In genomic region chr17:43434485-43434884, GRCm38 (mm10) we compare ENCODE assay signal across 22 mouse cellular contexts.
DNase-seq lines count a peak whose midpoint lies in the region; ATAC-seq and TF ChIP-seq lines count a peak whose summit lies in the region.
"Had no signal": no experiment of that assay in that cellular context is flagged by ENCODE, and none has a peak within 500 bp of the region (broad histone marks: within the 10 kb centered on the region; RNA-seq: fewer than 3 reads in every experiment).

No protein-coding gene starts in this region.

- 70% methylated on average over 8 of the region's 8 CpGs for WGBS in embryonic facial prominence, embryonic 14.5 days
- WGBS in embryonic facial prominence, embryonic 10.5 days: 88% methylated on average over 8 of the region's 8 CpGs
- 75% methylated on average over 8 of the region's 8 CpGs for WGBS in lung, embryonic 14.5 days
- WGBS in forebrain, postnatal 0 days: 39% methylated on average over 8 of the region's 8 CpGs

- ATAC-seq in embryonic facial prominence, embryonic 14.5 days (ENCODE audit: low read depth): no peak
- ATAC-seq in lung, embryonic 14.5 days (ENCODE audit: insufficient read depth): no peak
- peak; percentile 58 for ATAC-seq in forebrain, postnatal 0 days
- ATAC-seq: intestine, embryonic 15.5 days; midbrain, embryonic 16.5 days had no signal

- no peak overlapping the region for H3K27ac ChIP-seq in embryonic facial prominence, embryonic 14.5 days (replicated peaks; ENCODE audit: low read depth, low read length)
- H3K27ac ChIP-seq in embryonic facial prominence, embryonic 10.5 days (replicated peaks): no peak overlapping the region
- H3K27ac ChIP-seq in lung, embryonic 14.5 days (ENCODE audit: low read depth): no peak overlapping the region
- H3K27ac ChIP-seq in forebrain, postnatal 0 days (ENCODE audit: low read depth, low read length): no peak overlapping the region
- H3K27ac ChIP-seq: embryonic facial prominence, embryonic 13.5 days; hindbrain, embryonic 15.5 days; intestine, embryonic 15.5 days; left cerebral cortex, adult 2 months; neural tube, embryonic 15.5 days had no signal

- no peak overlapping the region for H3K9ac ChIP-seq in embryonic facial prominence, embryonic 14.5 days (ENCODE audit: low read depth, low read length)
- H3K9ac ChIP-seq in lung, embryonic 14.5 days: no peak overlapping the region
- no peak overlapping the region for H3K9ac ChIP-seq in forebrain, postnatal 0 days
- H3K9ac ChIP-seq: embryonic facial prominence, embryonic 13.5 days; hindbrain, embryonic 15.5 days; intestine, embryonic 15.5 days; neural tube, embryonic 15.5 days had no signal

- DNase-seq in embryonic facial prominence, embryonic 14.5 days (ENCODE audit: low spot score): peak; percentile 15
- no peak for DNase-seq in embryonic facial prominence, embryonic 10.5 days (ENCODE audit: low spot score)
- DNase-seq in heart, adult 9 months (ENCODE audit: low spot score in 2 of 2): peak; percentile 40 to 65
- DNase-seq in heart, postnatal 25 days (ENCODE audit: low spot score): no peak
- DNase-seq in lung, embryonic 14.5 days: peak; percentile 53
- no peak for DNase-seq in lung, postnatal 14 days
- peak; percentile 29 for DNase-seq in forebrain, postnatal 0 days
- DNase-seq in spleen, postnatal 4 days (ENCODE audit: low spot score in 2 of 2): no peak
- DNase-seq: adrenal gland, adult 8-10 months; cerebellum, adult 11 months; cerebellum, postnatal 10 days; left cerebral cortex, postnatal 4 days; lung, postnatal 36 days; right cerebral cortex, postnatal 25 days; thymus, adult 2 months had no signal

- no peaks in the 10 kb centered on the region for H3K4me1 ChIP-seq in embryonic facial prominence, embryonic 14.5 days (ENCODE audit: control insufficient read depth, insufficient read depth, low read length)
- H3K4me1 ChIP-seq in embryonic facial prominence, embryonic 10.5 days: no peaks in the 10 kb centered on the region
- H3K4me1 ChIP-seq in lung, embryonic 14.5 days (ENCODE audit: insufficient read depth): no peaks in the 10 kb centered on the region
- H3K4me1 ChIP-seq in forebrain, postnatal 0 days (ENCODE audit: insufficient read depth): no peaks in the 10 kb centered on the region
- H3K4me1 ChIP-seq: embryonic facial prominence, embryonic 13.5 days; hindbrain, embryonic 15.5 days; intestine, embryonic 15.5 days; neural tube, embryonic 15.5 days had no signal

- H3K9me3 ChIP-seq in embryonic facial prominence, embryonic 14.5 days (ENCODE audit: control insufficient read depth, low read length): no peaks in the 10 kb centered on the region
- no peaks in the 10 kb centered on the region for H3K9me3 ChIP-seq in embryonic facial prominence, embryonic 10.5 days
- no peaks in the 10 kb centered on the region for H3K9me3 ChIP-seq in lung, embryonic 14.5 days (ENCODE audit: low read depth, low read length)
- H3K9me3 ChIP-seq in forebrain, postnatal 0 days (ENCODE audit: low read length): no peaks in the 10 kb centered on the region
- H3K9me3 ChIP-seq: embryonic facial prominence, embryonic 13.5 days; hindbrain, embryonic 15.5 days; intestine, embryonic 15.5 days; neural tube, embryonic 15.5 days had no signal

- H3K4me2 ChIP-seq in embryonic facial prominence, embryonic 14.5 days (ENCODE audit: low read depth, low read length): no peak overlapping the region
- H3K4me2 ChIP-seq in lung, embryonic 14.5 days: no peak overlapping the region
- H3K4me2 ChIP-seq in forebrain, postnatal 0 days (ENCODE audit: low read depth): no peak overlapping the region
- H3K4me2 ChIP-seq: embryonic facial prominence, embryonic 13.5 days; hindbrain, embryonic 15.5 days; intestine, embryonic 15.5 days; liver, embryonic 11.5 days; neural tube, embryonic 15.5 days had no signal

- H3K36me3 ChIP-seq in embryonic facial prominence, embryonic 14.5 days (ENCODE audit: control insufficient read depth, insufficient read depth, low read length): no peaks in the 10 kb centered on the region
- no peaks in the 10 kb centered on the region for H3K36me3 ChIP-seq in embryonic facial prominence, embryonic 10.5 days (replicated peaks)
- H3K36me3 ChIP-seq in lung, embryonic 14.5 days (ENCODE audit: insufficient read depth): no peaks in the 10 kb centered on the region
- H3K36me3 ChIP-seq in forebrain, postnatal 0 days (ENCODE audit: insufficient read depth): no peaks in the 10 kb centered on the region
- H3K36me3 ChIP-seq: embryonic facial prominence, embryonic 13.5 days; hindbrain, embryonic 15.5 days; intestine, embryonic 15.5 days; neural tube, embryonic 15.5 days had no signal

- intact Hi-C loops in heart, postnatal 25 days (cut with DNase I): loop anchor here (2.0 kb wide), 1 partner anchor 22 kb away; no protein-coding TSS in a partner anchor

- no peaks in the 10 kb centered on the region for H3K27me3 ChIP-seq in embryonic facial prominence, embryonic 14.5 days (replicated peaks; ENCODE audit: control insufficient read depth, insufficient read depth, low read length)
- H3K27me3 ChIP-seq in embryonic facial prominence, embryonic 10.5 days (replicated peaks; ENCODE audit: low read depth, poor library complexity, severe bottlenecking): no peaks in the 10 kb centered on the region
- no peaks in the 10 kb centered on the region for H3K27me3 ChIP-seq in lung, embryonic 14.5 days (ENCODE audit: insufficient read depth, low read length)
- no peaks in the 10 kb centered on the region for H3K27me3 ChIP-seq in forebrain, postnatal 0 days (ENCODE audit: insufficient read depth, low read length)
- H3K27me3 ChIP-seq: embryonic facial prominence, embryonic 13.5 days; hindbrain, embryonic 15.5 days; intestine, embryonic 15.5 days; neural tube, embryonic 15.5 days had no signal

- no peak overlapping the region for H3K4me3 ChIP-seq in embryonic facial prominence, embryonic 14.5 days (ENCODE audit: low read depth, low read length)
- no peak overlapping the region for H3K4me3 ChIP-seq in embryonic facial prominence, embryonic 10.5 days
- H3K4me3 ChIP-seq in lung, embryonic 14.5 days (ENCODE audit: low read depth, low read length): no peak overlapping the region
- H3K4me3 ChIP-seq in forebrain, postnatal 0 days (ENCODE audit: low read depth, low read length): no peak overlapping the region
- H3K4me3 ChIP-seq: embryonic facial prominence, embryonic 13.5 days; hindbrain, embryonic 15.5 days; intestine, embryonic 15.5 days; left cerebral cortex, adult 2 months; neural tube, embryonic 15.5 days had no signal

- no peak for TF ChIP-seq CTCF in lung, embryonic 14.5 days (IDR thresholded peaks at IDR 0.05; ENCODE audit: low read depth)
- TF ChIP-seq CTCF in forebrain, postnatal 0 days (IDR thresholded peaks at IDR 0.05; ENCODE audit: low read depth): no peak

Comparison
In these comparisons a context has a peak if more than half of its experiments do, and no peak if none do; other contexts are left out.
1. DNase-seq: peak in embryonic facial prominence, embryonic 14.5 days (single experiment), heart, adult 9 months (2 of 2), lung, embryonic 14.5 days (single experiment) and forebrain, postnatal 0 days (single experiment); none in embryonic facial prominence, embryonic 10.5 days (single experiment), heart, postnatal 25 days (single experiment), lung, postnatal 14 days (single experiment) and spleen, postnatal 4 days (0 of 2).